Mouse (Mus musculus) stomach, embryonic 15.5 days (tissue): ENCODE data around the gene Frem2. TPM values are rescaled to one million over a fixed set of nuclear protein-coding genes. Genes with fewer than 3 reads are reported as not detected.

ENCODE experiments used
- polyA plus RNA-seq: library from polyadenylated mRNA; unstranded; fragments of >200 nt; fragmentation: Nextera tagmentation; extraction: Ambion mirVana; gene quantifications from 2 replicates; pipeline ENCODE4 v1.2.1, GENCODE M21; 2015

Frem2 gene
- polyA plus RNA-seq, 1 experiment from 2014 or later: 12.0 TPM

Other genes starting within 250 kb of the Frem2 start
- gene Nhlrc3, start 194.0 kb downstream of the Frem2 start, polyA plus RNA-seq: 10.8 and 11.2 TPM in 2 replicates
- gene Proser1, start 193.7 kb downstream of the Frem2 start, polyA plus RNA-seq: 17.4 and 18.2 TPM in 2 replicates
- gene Stoml3, start 168.7 kb downstream of the Frem2 start, polyA plus RNA-seq: 0.14 TPM in 1 of 2 replicates, not detected in the other
- gene Gm10985, start 187.7 kb upstream of the Frem2 start, polyA plus RNA-seq: not detected in 2 replicates
- gene Ufm1, start 206.5 kb upstream of the Frem2 start, polyA plus RNA-seq: 109 and 131 TPM in 2 replicates